Mouse (Mus musculus): Measurements from ENCODE around the gene Tango6. TPM values are rescaled to one million over a fixed set of nuclear protein-coding genes. Genes with fewer than 3 reads are reported as not detected.
A peak's percentile ranks its signal among the peaks of the same experiment; 100 is the strongest.

Tango6 gene
- polyA plus RNA-seq, 1 experiment from 2014 or later: 10.3 TPM

DNA sequence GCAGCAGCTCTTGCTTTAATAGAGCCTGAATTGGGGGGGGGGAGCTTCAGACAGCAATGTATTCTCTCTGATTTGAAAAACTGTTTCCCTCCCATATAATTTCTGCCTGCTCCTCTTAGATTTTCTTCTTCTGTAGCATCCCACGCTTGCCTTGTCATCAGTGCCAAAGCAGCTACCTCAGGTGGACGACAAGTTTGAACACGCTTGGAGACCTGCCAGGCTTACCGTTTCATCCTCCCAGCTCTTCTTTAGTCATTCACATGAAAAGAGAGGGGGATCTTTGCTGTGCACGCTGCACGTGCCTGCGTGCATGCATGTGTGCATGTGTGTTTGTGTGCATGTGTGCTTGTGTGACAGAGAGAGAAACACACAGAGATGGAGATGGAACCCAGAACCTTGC lies 127.5 kb downstream of the Tango6 start:
- ATAC-seq: no peak
- ChIA-PET POLR2A (no interaction called here), CTCF (no interaction called here)
- no peak for TF ChIP-seq CTCF (IDR thresholded peaks at IDR 0.05)
- DNase-seq (ENCODE audit: low read depth, low spot score): no peak
- no peaks in the 10 kb centered on the region for H3K27me3 ChIP-seq
- in situ Hi-C loops (cut with MboI; ENCODE audit: low pct_unique_long_range_greater_than_20kb): no loop called here

DNA sequence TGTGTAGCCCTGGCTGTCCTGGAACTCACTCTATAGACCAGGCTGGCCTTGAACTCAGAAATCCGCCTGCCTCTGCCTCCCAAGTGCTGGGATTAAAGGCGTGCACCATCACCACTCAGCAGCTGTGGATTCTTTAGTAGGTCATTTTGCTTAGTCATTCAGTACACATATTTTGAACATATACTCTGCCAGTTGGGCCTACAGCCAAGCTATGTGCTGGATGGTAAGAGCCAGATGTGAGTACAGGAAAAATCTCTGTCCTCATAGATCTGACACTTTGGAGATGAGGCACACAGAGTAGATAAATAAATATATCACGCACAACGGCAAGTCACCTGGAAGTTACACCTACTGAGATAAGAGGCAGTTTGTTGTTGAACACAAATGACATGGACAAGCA lies 129.7 kb downstream of the Tango6 start:
- no peak for DNase-seq (ENCODE audit: low read depth, low spot score)
- TF ChIP-seq CTCF (IDR thresholded peaks at IDR 0.05): no peak
- no peaks in the 10 kb centered on the region for H3K27me3 ChIP-seq
- CTCF ChIA-PET: no interaction called here
- ATAC-seq: no peak
- in situ Hi-C loops (cut with MboI; ENCODE audit: low pct_unique_long_range_greater_than_20kb): no loop called here
- POLR2A ChIA-PET: no interaction called here

DNA sequence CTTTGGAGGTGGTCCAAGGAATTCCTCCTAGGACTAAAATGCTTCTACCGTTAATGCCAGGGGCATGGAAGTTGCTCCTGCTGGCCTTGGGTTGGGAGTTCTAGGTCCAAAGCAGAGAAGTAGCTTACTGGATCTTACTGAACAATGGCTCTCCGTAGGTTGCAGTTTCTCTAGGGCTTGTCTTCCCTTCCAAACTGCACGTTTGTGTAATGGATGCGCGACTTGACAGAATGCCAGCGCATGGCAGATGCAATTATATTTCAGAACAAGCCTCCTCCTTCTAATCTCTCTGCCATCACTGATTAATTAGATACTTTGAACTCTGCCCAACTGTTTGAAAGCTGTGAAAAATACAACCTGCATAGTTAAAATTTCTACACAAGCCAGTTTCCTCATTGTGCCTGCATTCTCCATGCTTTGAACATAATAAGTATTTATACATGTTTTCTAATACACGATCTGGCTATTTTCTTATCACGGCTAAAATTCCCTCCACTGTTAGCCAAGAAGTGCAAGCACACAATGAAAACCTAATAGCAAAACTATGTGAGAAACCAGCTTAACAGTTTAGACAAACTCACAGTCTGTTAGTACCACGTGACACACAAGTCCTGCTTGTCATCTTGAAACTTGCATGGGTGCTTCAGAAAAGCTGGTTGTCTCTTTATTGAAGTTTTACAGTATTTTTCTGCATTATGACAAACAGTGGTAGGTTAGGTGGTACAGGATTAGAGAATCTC lies 133.7 kb downstream of the Tango6 start:
- ATAC-seq: no peak
- ChIA-PET POLR2A (no interaction called here), CTCF (interaction anchor here (0.8 to 1.8 kb wide), 2 partner anchors 10 to 12 kb away, joined by 3 to 7 read pairs; no protein-coding TSS in a partner anchor)
- no peaks in the 10 kb centered on the region for H3K27me3 ChIP-seq
- no peak for DNase-seq (ENCODE audit: low read depth, low spot score)
- in situ Hi-C loops (cut with MboI; ENCODE audit: low pct_unique_long_range_greater_than_20kb): no loop called here
- TF ChIP-seq CTCF (IDR thresholded peaks at IDR 0.05): no peak

DNA sequence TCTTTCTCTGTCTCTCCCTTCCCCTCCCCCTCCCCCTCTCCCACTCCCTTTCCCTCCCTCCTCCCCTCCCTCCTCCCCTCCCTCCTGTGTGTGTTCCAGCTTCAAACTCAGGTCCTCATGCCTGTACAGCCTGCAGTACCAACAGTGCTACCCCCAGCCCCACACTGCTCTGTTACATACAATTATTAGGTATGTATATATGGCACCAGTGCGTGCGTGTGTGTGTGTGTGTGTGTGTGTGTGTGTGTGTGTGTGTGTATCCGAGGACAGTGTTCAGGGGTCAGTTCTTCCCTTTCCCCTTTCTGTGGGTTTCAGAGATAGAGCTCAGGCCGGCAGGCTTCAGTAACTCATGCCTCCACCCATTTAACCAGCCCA lies 134.3 kb downstream of the Tango6 start:
- no peaks in the 10 kb centered on the region for H3K27me3 ChIP-seq
- TF ChIP-seq CTCF (IDR thresholded peaks at IDR 0.05): no peak
- POLR2A ChIA-PET: interaction anchor here (0.8 kb wide), 1 partner anchor 12 kb away, joined by 3 read pairs; no protein-coding TSS in a partner anchor
- DNase-seq (ENCODE audit: low read depth, low spot score) (no peak), ATAC-seq (no peak)
- CTCF ChIA-PET: interaction anchor here (0.8 kb wide), 1 partner anchor 12 kb away, joined by 3 read pairs; no protein-coding TSS in a partner anchor
- in situ Hi-C loops (cut with MboI; ENCODE audit: low pct_unique_long_range_greater_than_20kb): no loop called here

DNA sequence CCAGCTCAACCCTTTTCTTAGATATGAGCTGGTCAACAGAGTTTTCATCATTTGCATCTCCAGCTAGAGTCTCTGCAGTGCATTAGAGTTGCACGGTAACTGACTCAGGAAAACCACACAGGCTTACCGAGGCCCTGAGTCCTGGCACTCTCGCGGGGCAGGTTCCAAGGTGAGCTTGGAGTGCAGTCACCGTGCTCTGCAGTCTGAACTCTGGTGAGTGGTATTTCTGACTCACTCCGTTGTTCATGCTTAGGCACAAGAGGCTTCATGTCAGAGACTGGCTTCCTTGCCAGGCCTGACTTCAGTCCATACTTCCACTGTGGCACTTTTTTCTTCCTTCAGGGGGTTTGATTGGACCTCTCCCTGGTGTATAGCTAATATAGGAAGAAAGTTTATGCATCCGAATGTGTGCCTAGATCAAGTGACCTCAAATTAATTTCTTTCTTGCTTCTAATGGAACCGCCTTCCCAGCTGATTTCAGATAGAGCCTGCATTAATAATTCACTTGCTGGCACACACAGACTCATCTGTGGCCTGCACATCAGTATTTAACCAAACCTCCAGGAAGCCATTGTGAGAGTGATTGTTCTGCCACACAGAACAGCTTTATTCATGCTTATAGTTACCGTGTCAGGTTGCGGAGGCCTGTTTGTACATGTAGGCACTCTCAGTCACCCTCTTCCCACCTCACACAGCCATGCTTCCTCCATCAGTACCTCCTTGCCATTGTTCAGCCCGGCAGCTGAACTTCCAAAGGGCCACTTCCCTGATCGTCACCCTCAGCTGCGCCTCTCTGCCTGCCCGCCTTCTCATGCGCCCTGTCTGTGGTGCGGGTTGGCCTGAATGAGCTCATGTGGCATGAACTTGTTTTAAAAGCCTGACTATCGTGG lies 136.0 kb downstream of the Tango6 start:
- DNase-seq (ENCODE audit: low read depth, low spot score) (peak; percentile 34), ATAC-seq (peak; percentile 44)
- no peak for TF ChIP-seq CTCF (IDR thresholded peaks at IDR 0.05)
- CTCF ChIA-PET: interaction anchor here (2.1 kb wide), 1 partner anchor 12 kb away, joined by 8 read pairs; no protein-coding TSS in a partner anchor
- no peaks in the 10 kb centered on the region for H3K27me3 ChIP-seq
- in situ Hi-C loops (cut with MboI; ENCODE audit: low pct_unique_long_range_greater_than_20kb): no loop called here
- POLR2A ChIA-PET: interaction anchor here (0.6 kb wide), 1 partner anchor 22 kb away, joined by 5 read pairs; no protein-coding TSS in a partner anchor

DNA sequence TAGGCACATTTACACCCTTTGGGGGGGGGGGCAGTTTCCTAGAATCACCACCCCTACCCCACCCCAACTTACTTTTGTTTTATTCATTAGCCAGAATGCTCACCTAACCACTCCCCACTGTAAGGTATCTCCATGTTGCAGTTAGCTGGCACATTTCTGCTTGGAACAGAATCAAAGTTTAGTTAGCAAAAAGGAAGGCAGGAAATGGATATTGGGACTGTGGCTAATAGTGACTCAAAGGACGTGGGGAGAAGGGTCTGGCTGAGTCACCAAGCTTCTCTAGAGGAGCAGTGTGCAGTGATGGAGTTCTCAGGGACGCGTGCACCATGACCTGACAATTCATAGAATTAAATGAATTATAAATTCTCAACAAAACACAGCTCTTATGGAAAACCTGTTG lies 136.7 kb downstream of the Tango6 start:
- ATAC-seq: no peak
- POLR2A ChIA-PET: interaction anchor here (0.6 kb wide), 1 partner anchor 22 kb away, joined by 5 read pairs; no protein-coding TSS in a partner anchor
- no peak for DNase-seq (ENCODE audit: low read depth, low spot score)
- CTCF ChIA-PET: interaction anchor here (2.1 kb wide), 1 partner anchor 13 kb away, joined by 8 read pairs; no protein-coding TSS in a partner anchor
- TF ChIP-seq CTCF (IDR thresholded peaks at IDR 0.05): no peak
- in situ Hi-C loops (cut with MboI; ENCODE audit: low pct_unique_long_range_greater_than_20kb): no loop called here
- no peaks in the 10 kb centered on the region for H3K27me3 ChIP-seq

DNA sequence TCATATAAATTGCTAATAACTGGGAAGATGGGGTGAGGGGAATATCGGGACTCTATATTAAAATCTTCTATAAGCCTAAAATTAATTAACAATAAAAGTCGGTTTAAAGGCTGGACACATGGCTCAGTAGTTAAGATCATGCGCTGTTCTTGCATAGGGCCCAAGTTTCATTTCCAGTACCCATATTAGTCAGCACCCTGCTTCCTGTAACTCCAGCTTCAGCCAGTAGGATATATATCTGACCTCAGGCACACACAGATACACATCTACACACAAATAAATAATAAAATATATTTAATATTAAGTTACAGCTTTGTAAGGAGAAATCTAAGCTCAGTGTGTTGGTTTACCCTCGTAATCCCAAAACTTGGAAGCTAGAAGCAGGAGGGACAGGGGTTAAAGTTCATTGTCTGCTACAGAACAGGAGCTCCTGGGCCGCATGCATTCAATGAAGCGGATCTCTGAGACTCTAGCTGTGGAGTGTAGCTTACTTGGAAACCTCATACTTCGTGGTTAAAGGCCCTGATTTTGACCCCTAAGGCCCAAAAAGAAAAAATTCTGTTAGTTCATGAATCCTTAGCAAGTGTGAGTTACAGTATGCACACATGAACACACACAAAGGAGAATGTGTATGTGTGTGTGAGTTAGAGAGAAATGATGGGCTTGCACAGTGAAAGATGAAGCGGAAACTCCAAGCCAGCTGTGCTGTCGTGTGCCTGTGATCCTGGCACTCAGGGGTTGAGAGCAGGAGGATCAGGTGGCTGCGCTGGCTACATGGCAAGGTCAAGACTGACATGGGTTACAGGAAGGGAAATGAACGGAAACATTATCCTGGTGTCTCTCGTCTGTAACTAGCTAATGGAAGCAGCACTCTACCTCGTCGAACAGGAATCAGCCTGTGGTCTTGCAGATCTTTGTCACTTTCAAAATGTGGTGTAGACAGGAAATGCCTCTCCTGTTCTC lies 138.0 kb downstream of the Tango6 start:
- POLR2A ChIA-PET: no interaction called here
- ATAC-seq (no peak), DNase-seq (ENCODE audit: low read depth, low spot score) (no peak)
- CTCF ChIA-PET: no interaction called here
- no peaks in the 10 kb centered on the region for H3K27me3 ChIP-seq
- no peak for TF ChIP-seq CTCF (IDR thresholded peaks at IDR 0.05)
- in situ Hi-C loops (cut with MboI; ENCODE audit: low pct_unique_long_range_greater_than_20kb): no loop called here

DNA sequence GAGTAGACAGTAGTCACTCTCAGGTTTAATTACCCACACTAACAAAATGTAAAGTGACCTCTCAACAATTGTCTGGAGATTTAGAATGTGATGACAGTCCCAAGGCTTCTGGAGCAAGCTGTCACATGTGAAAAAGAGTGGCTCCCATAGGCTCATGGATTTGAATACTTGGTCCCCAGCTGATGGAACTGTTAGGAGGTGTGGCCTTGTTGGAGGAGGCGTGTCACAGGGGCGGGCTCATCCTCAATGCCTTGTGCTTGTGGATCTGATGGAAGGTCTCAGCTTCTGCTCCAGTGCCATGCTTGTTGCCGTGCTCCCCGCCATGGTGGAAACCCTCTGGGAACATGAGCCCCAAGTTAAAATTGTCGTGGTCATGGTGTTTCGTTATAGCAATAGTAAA lies 146.1 kb downstream of the Tango6 start:
- H3K27me3 ChIP-seq: no peaks in the 10 kb centered on the region
- DNase-seq (ENCODE audit: low read depth, low spot score) (no peak), ATAC-seq (no peak)
- in situ Hi-C loops (cut with MboI; ENCODE audit: low pct_unique_long_range_greater_than_20kb): no loop called here
- ChIA-PET POLR2A (no interaction called here), CTCF (no interaction called here)
- no peak for TF ChIP-seq CTCF (IDR thresholded peaks at IDR 0.05)

DNA sequence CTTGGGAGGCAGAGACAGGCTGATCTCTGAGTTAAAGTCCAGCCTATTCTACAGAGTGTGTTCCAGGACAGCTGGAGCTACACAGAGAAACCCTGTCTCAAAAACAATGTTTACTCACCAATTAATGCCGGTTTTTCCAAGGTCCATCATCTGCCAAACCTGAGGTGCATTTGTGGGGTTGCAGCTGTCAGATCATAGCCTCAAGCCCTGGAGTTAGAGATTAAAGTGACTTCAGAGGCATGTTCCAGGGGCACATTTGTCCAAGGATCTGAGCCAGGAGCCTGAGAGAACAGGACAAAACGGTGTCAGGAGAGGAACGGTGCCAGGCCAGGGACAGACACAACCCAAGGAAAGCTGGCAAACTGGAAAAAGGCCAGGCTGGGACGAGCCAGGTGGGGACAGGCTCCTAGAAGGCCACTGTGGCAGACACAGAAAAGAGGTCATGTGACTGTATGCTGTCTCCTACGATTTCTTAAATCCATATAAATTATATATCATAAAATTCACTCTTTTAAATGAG lies 146.7 kb downstream of the Tango6 start:
- DNase-seq (ENCODE audit: low read depth, low spot score): no peak
- no peak for TF ChIP-seq CTCF (IDR thresholded peaks at IDR 0.05)
- CTCF ChIA-PET: no interaction called here
- ATAC-seq: no peak
- H3K27me3 ChIP-seq: no peaks in the 10 kb centered on the region
- POLR2A ChIA-PET: no interaction called here
- in situ Hi-C loops (cut with MboI; ENCODE audit: low pct_unique_long_range_greater_than_20kb): no loop called here

DNA sequence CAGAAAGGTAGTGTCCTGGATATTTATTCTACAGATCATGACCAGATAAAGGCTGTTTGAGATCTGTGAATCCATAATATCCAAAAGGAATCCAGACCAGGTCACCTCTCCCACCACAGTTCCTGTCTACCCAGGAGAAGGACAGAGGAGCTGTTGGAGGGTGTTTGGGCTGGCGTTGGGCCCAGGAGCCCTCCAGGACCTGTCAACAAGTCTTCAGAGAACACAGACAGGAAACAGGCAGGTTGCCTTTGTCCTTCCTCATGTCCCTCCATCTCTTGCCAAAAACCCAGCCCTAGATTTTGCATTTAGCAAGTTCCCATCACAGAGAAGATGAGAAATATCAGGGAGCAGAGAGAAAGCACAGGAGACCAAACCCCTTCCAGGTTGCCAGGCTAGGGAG lies 152.0 kb downstream of the Tango6 start:
- no peak for DNase-seq (ENCODE audit: low read depth, low spot score)
- ATAC-seq: no peak
- ChIA-PET POLR2A (no interaction called here), CTCF (no interaction called here)
- no peak for TF ChIP-seq CTCF (IDR thresholded peaks at IDR 0.05)
- no peaks in the 10 kb centered on the region for H3K27me3 ChIP-seq
- in situ Hi-C loops (cut with MboI; ENCODE audit: low pct_unique_long_range_greater_than_20kb): no loop called here

Measured in Patski (cell line).